ENCODE assay signal across 9 mouse cellular contexts in the genomic region with DNA sequence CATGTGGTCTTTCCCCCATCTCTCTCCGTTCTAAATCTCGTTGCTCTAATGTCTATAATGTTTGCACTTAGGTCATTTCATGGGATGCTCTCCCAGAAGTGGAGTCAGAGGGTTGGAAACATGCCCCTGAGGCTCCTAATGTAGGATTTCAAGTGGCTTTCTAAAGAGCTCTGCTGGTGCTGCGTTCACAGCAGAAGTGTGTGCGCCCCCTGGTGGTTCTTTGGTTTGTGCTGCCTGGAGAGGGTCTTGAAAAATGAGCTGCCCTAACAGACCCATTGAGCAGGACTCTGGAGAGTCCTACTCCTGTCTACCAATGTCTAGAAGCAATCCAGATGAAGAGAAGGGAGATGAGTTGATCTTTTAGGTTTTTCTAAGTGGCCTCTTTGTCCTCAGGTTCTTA. TPM values are rescaled to one million over a fixed set of nuclear protein-coding genes. Genes with fewer than 3 reads are reported as not detected.
DNase-seq lines count a peak whose midpoint lies in the region; TF ChIP-seq lines count a peak whose summit lies in the region.
"Had no signal": no experiment of that assay in that cellular context is flagged by ENCODE, and none has a peak within 500 bp of the region (broad histone marks: within the 10 kb centered on the region; RNA-seq: fewer than 3 reads in every experiment).

No protein-coding gene starts in this region.

- DNase-seq in A20 (ENCODE audit: low read depth, low spot score) (peak; percentile 65), MN1 (ENCODE audit: low spot score) (peak; percentile 79)
- peak; percentile 97 to 99 for DNase-seq in cerebellum, postnatal 10 days
- peak; percentile 42 to 53 for DNase-seq in gastrocnemius, adult 8-10 months (ENCODE audit: low spot score in 2 of 2)
- peak; percentile 56 to 87 for DNase-seq in layer of hippocampus, adult 2 months (ENCODE audit: low spot score in 2 of 2)
- DNase-seq in lung, postnatal 14 days: peak; percentile 88
- DNase-seq in right cerebral cortex, postnatal 10 days (ENCODE audit: low spot score in 2 of 2): peak; percentile 76 to 89
- peak; percentile 30 to 53 for DNase-seq in urinary bladder, postnatal 36 days (ENCODE audit: low spot score in 2 of 2)

- no peak overlapping the region for H3K4me3 ChIP-seq in layer of hippocampus, adult 2 months
- H3K4me3 ChIP-seq: heart, embryonic 15.5 days had no signal

- no peak overlapping the region for H3K27ac ChIP-seq in layer of hippocampus, adult 2 months
- H3K27ac ChIP-seq: heart, embryonic 15.5 days had no signal

- TF ChIP-seq CTCF in layer of hippocampus, adult 2 months (conservative IDR thresholded peaks at IDR 0.05): peak; percentile 95

RNA-seq across cellular contexts. Expression of a gene that starts 41.8 kb away (rescaled TPM):
- total RNA-seq in gastrocnemius, adult 8-10 months (2022): not detected
- not detected for total RNA-seq in layer of hippocampus, adult 2 months (2021)

RNA-seq across cellular contexts. Expression of a gene that starts 55.5 kb away (rescaled TPM):
- total RNA-seq in gastrocnemius, adult 8-10 months (2022): not detected
- not detected for total RNA-seq in layer of hippocampus, adult 2 months (2021)

Comparison
In these comparisons a context has a peak if more than half of its experiments do, and no peak if none do; other contexts are left out.
1. DNase-seq: peak in every context shown above with its lines; median percentile 98 in cerebellum, postnatal 10 days; 88 in lung, postnatal 14 days; 82 in right cerebral cortex, postnatal 10 days; 79 in MN1; 72 in layer of hippocampus, adult 2 months; 65 in A20; 48 in gastrocnemius, adult 8-10 months; 42 in urinary bladder, postnatal 36 days.